Mouse (Mus musculus) frontal cortex, postnatal 10 days (tissue): ENCODE results near the gene Gm20388.

ENCODE experiments used
- DNase-seq, 2 experiments: peaks; one replicate each; pipeline ENCODE4 v3.0.0; 2022; ENCODE audit warnings: low spot score in 2 of 2, mixed read lengths in 1 of 2

Gene Gm20388

DNA sequence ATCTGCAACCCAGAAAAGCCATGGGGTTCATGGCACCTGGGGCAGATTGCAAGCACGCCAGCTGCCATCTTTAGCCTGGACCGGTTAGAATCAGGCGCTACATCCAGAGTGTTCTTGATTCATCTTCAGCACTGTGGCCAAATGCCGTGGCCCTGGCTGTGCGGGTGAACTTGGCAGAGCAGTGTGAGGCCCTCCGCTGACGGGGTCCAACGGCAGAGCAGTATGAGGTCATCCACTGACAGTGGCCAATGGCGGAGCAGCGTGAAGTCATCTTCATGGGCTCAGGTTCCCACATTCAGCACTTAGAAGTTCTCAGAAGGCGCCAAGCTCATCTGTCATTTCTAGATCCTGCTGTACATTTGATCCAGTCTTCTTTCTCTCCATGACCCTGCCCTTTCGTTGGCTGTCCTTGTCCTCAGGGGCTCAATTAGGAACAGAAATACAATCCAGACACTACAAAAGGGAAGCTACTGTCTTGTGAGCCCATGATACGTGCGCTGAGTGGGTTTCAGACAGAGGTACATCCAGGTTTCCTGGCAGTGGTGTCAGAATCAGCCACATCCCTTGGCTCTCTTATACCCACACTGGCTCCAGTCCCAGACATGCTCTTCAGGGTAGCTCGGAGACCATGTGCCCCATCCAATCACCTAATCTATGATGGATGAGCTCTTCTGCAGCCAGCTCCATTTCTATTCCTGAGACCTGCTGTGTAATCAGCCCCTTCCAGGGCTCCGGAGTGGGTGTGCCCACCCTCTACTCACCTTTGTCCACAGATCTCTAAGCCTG, 2329.8 kb downstream of the Gm20388 start:
- no peak for DNase-seq

DNA sequence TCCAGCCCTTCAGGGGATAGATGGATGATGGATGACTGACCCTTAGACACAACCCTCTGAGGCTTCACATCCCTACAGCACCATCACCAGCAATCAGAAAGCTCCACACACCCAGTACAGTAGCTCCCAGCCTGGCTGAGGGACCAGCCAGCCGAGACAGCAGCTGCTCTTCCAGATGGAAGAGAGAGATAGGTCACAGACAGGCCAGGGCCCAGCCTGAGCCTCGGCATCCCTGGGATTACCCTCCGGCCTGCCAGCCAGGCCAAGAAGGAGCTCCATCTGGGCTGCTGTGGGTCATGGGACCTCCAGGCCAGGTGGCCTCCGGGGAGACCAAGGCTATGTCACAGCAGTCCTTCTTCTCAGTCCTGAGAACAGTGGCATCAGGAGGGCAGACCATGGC, 2332.7 kb downstream of the Gm20388 start:
- DNase-seq = no peak

DNA sequence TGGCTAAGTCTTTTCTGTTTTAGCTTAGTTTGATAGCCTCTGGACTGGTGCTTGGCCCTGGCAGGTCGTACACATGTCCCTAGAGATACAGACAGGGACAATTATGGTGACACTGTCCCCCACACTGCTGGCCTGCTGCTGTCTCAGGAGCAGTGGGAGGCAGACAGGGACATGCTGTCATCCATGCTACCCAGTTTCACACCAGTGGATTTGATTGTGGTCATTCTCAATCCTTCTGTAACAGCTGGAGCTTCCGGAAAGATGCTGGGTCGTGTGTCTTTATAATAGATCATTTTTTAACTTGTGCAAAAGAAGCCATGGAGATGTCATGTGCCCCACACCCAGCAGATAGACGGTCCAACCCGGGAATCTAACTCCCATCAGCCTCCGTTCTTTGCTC, 2334.5 kb downstream of the Gm20388 start:
- no peak for DNase-seq

GRCm38 (mm10) chr8:122246257-122247211, 2335.9 kb downstream of the Gm20388 start:
- DNase-seq = no peak

DNA sequence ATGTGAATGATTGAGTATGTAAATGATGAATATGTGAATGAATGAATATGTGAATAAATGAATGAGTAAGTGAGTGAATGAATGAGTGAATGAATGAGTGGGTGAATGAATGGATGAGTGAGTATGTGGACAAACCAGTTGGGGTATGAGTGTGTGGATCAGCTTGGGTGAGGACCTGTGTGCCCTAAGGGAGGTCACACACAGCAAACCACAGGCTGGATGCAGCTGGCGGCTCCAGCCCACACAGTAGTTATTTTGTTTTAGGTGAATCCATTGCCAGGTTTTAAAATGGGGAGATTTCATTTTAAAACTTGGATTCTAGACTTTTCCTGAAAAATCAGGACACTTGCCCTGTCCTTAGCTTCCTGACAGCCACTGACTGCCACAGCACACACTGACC, 2341.1 kb downstream of the Gm20388 start:
- no peak for DNase-seq

- no peak for DNase-seq
Observed at GRCm38 (mm10) chr8:122252366-122252765, 2341.7 kb downstream of the Gm20388 start.

GRCm38 (mm10) chr8:122259351-122259750, 2348.7 kb downstream of the Gm20388 start:
- DNase-seq = peak in 1 of 2 experiments; percentile 62

- DNase-seq = no peak
Observed at GRCm38 (mm10) chr8:122260755-122261154, 2350.1 kb downstream of the Gm20388 start.

DNA sequence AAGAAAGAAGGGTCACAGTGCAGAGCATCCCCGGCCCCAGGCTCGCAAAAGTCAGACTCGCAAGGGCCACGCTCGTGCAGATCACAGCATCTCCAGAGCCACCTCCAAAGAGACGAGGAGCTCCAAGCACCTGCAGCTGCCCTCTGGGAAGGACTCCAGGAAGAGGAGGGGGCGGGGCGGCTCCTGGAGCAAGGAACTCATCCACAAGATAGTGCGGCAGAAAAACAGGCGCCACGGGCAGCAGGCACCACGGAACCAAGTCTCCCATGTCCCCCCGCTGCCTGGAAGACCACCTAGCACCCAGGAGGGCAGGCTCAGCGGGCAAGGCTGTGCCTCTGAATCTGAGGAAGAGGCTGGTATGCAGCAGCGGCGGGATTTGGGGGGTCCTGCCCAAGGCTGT, 2352.2 kb downstream of the Gm20388 start:
- DNase-seq = no peak

DNA sequence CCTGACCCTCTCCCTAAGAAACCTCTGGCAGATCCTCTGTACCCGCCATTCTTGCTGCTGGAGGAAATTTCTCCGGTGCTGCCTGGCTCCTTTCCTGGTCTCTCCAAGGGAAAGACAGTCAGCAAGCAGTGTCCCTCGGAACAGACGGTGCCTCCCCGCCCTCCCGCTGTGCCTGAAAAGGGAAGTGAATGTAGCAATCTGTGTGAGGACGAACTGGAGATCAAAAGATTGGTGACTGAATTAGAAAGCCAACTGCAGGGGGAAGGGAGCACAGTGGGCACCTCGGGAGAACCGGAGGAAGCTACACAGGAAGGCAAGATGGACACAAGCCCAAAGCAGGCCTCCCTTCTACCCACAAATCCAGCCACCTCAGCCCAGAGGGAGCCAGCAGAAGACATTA, 2353.6 kb downstream of the Gm20388 start:
- DNase-seq = no peak

GRCm38 (mm10) chr8:122265522-122265921, 2354.9 kb downstream of the Gm20388 start:
- DNase-seq = no peak

- no peak for DNase-seq
Observed at GRCm38 (mm10) chr8:122266867-122267266, 2356.2 kb downstream of the Gm20388 start.

GRCm38 (mm10) chr8:122268861-122269260, 2358.2 kb downstream of the Gm20388 start:
- DNase-seq = no peak

GRCm38 (mm10) chr8:122269404-122269803, 2358.8 kb downstream of the Gm20388 start:
- DNase-seq = peak; percentile 59 to 79

- DNase-seq = no peak
Observed at GRCm38 (mm10) chr8:122270555-122270954, 2359.9 kb downstream of the Gm20388 start.

DNA sequence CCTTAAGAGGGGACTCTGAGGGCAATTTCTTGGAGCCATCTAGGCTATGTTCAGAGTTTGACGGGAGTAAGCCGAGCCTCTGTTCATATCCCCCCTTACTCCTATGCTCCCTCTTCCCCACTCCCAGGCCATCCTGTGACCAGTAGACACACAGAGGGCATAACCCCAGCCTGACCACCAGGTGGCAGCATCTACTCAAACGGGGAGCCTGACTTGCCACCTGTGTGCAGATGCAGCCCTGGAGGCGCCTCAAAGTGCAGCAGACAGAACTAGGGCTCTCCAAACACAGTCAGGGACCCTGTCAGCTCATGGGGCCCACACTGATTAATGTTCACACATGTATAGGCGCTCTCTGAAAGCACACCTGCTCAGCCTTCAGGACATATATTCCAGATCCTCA, 2362.5 kb downstream of the Gm20388 start:
- peak in 1 of 2 experiments; percentile 63 for DNase-seq

DNA sequence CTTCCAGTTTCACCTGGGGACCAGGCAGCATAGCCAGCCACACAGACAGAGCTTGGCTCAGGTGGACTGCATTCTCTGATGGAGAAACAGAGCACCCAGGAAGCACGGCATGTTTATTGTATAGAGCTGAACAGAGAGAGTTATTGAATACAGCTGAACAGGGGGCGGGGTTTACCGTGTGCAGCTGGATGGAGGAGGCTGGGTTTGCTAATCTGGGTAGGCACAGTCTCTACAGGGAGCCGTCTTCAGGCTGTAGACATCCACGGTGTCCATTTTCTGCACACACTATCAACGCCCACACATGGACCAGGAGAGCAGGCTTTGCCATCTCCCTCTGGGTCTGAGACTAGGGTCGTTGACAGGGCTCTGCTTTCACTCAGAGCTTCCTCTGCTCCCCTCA, 2363.2 kb downstream of the Gm20388 start:
- no peak for DNase-seq

DNA sequence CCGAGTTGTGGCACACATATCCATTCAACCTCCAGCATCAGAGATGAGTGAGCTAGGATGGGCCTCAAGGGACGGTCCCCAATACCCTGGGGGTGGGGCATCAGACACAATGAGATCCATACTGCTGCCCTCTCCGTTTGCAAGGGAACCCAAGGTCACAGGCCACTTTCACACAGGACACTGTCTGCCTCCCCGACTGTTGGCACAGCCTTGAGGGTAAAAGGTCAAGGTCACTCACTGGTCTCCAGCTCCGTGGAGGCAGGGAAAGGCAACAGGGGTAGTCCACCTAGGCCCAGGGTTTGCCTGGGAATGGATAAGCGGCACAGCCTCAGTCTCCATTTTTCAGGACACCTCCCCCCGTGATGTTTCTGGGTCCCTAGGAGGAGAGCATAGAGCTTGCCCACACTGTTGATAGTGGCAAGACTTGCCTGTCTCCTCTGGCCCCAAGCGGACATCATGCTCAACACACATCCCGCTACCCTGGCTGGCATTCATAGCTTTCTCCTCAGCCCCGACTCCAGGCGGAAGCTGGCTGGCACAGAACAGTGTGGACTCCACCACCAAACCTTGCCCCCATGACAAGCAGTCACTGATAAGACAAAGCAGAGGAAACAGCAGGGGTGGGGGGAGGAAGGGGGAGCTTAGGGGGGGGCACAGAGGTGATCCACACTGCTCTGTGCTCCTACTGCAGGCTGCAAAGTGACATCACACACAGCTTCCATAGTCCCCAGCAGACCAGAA, 2364.2 kb downstream of the Gm20388 start:
- no peak for DNase-seq

DNA sequence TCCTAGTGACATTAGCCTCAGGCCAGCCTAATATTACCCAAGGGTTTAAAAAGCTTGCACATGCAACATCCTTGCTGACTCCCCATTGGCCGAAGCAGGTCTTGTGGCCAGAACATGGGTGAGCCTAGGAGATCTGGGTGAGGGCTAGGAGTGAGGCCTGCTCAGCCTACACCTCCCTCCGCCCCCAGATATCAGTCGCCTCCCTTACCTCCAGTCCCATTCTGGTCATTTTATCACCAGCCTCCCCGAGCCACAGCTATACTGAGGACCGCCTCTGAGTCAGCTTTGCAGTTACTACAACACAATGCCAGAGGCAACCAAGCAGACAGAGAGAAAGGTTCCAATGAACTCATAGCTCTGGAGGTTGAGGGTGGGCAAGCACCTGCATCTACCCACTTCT, 2365.7 kb downstream of the Gm20388 start:
- no peak for DNase-seq

- DNase-seq = no peak
Observed at GRCm38 (mm10) chr8:122277204-122277995, 2366.8 kb downstream of the Gm20388 start.

DNA sequence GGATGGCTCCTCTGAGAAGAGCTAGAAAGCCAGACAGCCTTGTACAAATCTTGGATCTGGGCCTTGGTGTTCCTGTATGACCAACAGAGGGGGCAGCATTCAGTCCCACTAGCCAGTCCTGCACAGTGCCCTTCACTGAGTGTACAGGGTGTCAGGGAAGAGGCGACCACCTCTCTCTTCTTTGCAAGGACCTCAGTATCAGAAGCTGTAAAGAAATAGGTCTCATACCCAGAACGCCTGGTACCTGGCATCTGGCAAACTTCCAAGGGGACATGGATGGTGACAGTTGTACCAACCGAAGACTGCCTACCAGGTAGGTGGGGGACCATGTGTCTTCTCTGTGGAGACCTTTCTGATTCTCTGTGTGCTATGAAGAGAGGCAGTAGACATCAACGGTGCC, 2369.5 kb downstream of the Gm20388 start:
- DNase-seq = no peak
